Mouse (Mus musculus) kidney, postnatal 0 days (tissue): ENCODE measurements around the gene Tcirg1. TPM values are rescaled to one million over a fixed set of nuclear protein-coding genes. Genes with fewer than 3 reads are reported as not detected.
A peak's percentile ranks its signal among the peaks of the same experiment; 100 is the strongest.

Experiments
- ATAC-seq: fragments of 200-750 bp; cut with Nextera tagmentation; replicated peaks from 2 replicates; pipeline ENCODE4 v1.8.0; 2017; ENCODE audit warnings: low read depth, moderate number of reproducible peaks, moderate TSS enrichment, moderate library complexity; ENCODE audit not compliant: low FRiP score
- DNase-seq: peaks from one replicate; pipeline ENCODE4 v3.0.0-alpha.2; 2016; ENCODE audit warnings: low spot score
- H3K27ac ChIP-seq: fragments of 300-500 bp; sonication (generic); 2 replicates; pipeline ENCODE4 v1.5.1; 2014; ENCODE audit warnings: mild to moderate bottlenecking
- H3K27me3 ChIP-seq: fragments of 300-500 bp; sonication (generic); 2 replicates; pipeline ENCODE4 v1.6.1; 2014; ENCODE audit warnings: low read length, mixed read lengths; ENCODE audit not compliant: insufficient read depth
- H3K36me3 ChIP-seq: fragments of 300-500 bp; sonication (generic); 2 replicates; pipeline ENCODE4 v1.6.1; 2014; ENCODE audit warnings: low read length, mixed read lengths; ENCODE audit not compliant: insufficient read depth
- H3K4me1 ChIP-seq: fragments of 300-500 bp; sonication (generic); replicated peaks from 2 replicates; pipeline ENCODE4 v1.6.1; 2014; ENCODE audit warnings: antibody characterized with exemption, low read length, mixed read lengths; ENCODE audit not compliant: insufficient read depth
- H3K4me2 ChIP-seq: fragments of 300-500 bp; sonication (generic); 2 replicates; pipeline ENCODE4 v1.6.1; 2014; ENCODE audit warnings: mild to moderate bottlenecking, low read length, moderate library complexity, mixed read lengths
- H3K4me3 ChIP-seq: fragments of 300-500 bp; sonication (generic); replicated peaks from 2 replicates; pipeline ENCODE4 v1.5.1; 2014; ENCODE audit warnings: low read depth, low read length
- H3K9ac ChIP-seq: fragments of 300-500 bp; sonication (generic); 2 replicates; pipeline ENCODE4 v1.6.1; 2014; ENCODE audit warnings: low read depth, low read length
- H3K9me3 ChIP-seq: fragments of 300-500 bp; sonication (generic); replicated peaks from 2 replicates; pipeline ENCODE4 v1.6.1; 2016; ENCODE audit warnings: low read length, inconsistent platforms, mixed read lengths
- CTCF ChIP-seq: IDR thresholded peaks from 2 replicates; pipeline ENCODE4 v1.5.1; 2016; ENCODE audit warnings: antibody characterized with exemption, low read depth, mild to moderate bottlenecking, moderate library complexity
- WGBS: fragments of 180-500 bp; shearing (Covaris S2); extraction: QIAGEN DNeasy Blood & Tissue Kit; methylation state at CpG from one replicate; pipeline ENCODE4 v1.1.7; 2014; 5-methylcytosine and 5-hydroxymethylcytosine counted together
- polyA plus RNA-seq: library from polyadenylated mRNA; unstranded; fragments of >200 nt; fragmentation: Nextera tagmentation; extraction: Ambion mirVana; gene quantifications from 2 replicates; pipeline ENCODE4 v1.2.1, GENCODE M21; 2015

Tcirg1 gene
- polyA plus RNA-seq, 1 experiment from 2014 or later, result 33.0 TPM

GRCm38 (mm10) chr19:3895171-3895631, 11.7 kb downstream of the Tcirg1 start:
- ATAC-seq (no peak), DNase-seq (no peak)
- 45% methylated on average over 3 of the region's 3 CpGs for WGBS
- peaks cover 72% of the 10 kb centered on the region for H3K36me3 ChIP-seq
- no peak overlapping the region for H3K4me2 ChIP-seq
- H3K4me3 ChIP-seq, result no peak overlapping the region
- H3K27ac ChIP-seq, result no peak overlapping the region
- H3K9me3 ChIP-seq, result no peaks in the 10 kb centered on the region
- no peak for TF ChIP-seq CTCF
- no peaks in the 10 kb centered on the region for H3K4me1 ChIP-seq
- no peaks in the 10 kb centered on the region for H3K27me3 ChIP-seq
- H3K9ac ChIP-seq, result no peak overlapping the region

- TF ChIP-seq CTCF, result no peak
- Histone ChIP-seq H3K9me3 (no peaks in the 10 kb centered on the region), H3K9ac (no peak overlapping the region), H3K27me3 (no peaks in the 10 kb centered on the region), H3K4me2 (no peak overlapping the region), H3K4me1 (no peaks in the 10 kb centered on the region), H3K4me3 (no peak overlapping the region), H3K27ac (no peak overlapping the region), H3K36me3 (peaks cover 72% of the 10 kb centered on the region)
- whole genome bisulfite sequencing, result 86% methylated on average over 2 of the region's 2 CpGs
- DNase-seq, result no peak
- ATAC-seq, result no peak; the same call in 1 of the 2 replicates
These were observed 12.6 kb downstream of the Tcirg1 start for GRCm38 (mm10) chr19:3894294-3894693.

DNA sequence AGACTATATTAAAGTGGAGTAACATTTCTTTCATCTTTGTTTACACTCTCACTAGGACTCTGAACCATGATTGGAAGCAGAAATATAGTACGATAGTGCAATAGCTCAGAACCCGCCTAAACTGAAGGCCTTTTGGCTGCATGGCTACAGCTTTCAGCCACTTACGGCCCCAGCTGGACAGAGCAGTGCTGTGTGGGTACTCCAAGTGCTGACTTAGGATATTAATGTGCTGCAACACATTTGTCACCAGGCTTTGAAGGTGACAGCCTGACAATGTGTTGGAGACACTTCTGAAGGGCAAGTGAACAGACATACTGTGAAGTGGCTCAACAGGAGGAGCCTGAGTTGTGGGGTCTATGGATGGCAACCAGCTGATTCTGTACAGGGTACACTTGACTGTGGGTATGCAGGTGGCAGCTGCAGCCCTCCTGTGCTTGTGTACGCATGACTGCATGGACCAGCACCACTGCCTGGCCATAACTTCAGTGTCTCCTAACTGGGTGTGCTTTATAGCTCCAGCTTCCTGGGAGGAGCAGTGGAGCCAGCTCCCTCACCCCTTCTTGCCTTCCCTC, 13.3 kb downstream of the Tcirg1 start:
- no peak for ATAC-seq
- Histone ChIP-seq H3K36me3 (peaks cover 76% of the 10 kb centered on the region), H3K4me3 (no peak overlapping the region), H3K9ac (no peak overlapping the region), H3K9me3 (no peaks in the 10 kb centered on the region), H3K27me3 (no peaks in the 10 kb centered on the region), H3K4me2 (no peak overlapping the region), H3K27ac (no peak overlapping the region), H3K4me1 (no peaks in the 10 kb centered on the region)
- DNase-seq, result no peak
- TF ChIP-seq CTCF, result no peak
- 86% methylated on average over 4 of the region's 4 CpGs for WGBS

GRCm38 (mm10) chr19:3890181-3890580, 16.8 kb downstream of the Tcirg1 start:
- Histone ChIP-seq H3K4me3 (no peak overlapping the region), H3K27ac (no peak overlapping the region), H3K9me3 (no peaks in the 10 kb centered on the region), H3K27me3 (no peaks in the 10 kb centered on the region), H3K4me2 (no peak overlapping the region), H3K36me3 (peaks cover 65% of the 10 kb centered on the region), H3K4me1 (no peaks in the 10 kb centered on the region), H3K9ac (no peak overlapping the region)
- ATAC-seq (no peak), DNase-seq (peak; percentile 44)
- peak; percentile 66 for TF ChIP-seq CTCF
- 76% methylated on average over 8 of the region's 8 CpGs for WGBS

DNA sequence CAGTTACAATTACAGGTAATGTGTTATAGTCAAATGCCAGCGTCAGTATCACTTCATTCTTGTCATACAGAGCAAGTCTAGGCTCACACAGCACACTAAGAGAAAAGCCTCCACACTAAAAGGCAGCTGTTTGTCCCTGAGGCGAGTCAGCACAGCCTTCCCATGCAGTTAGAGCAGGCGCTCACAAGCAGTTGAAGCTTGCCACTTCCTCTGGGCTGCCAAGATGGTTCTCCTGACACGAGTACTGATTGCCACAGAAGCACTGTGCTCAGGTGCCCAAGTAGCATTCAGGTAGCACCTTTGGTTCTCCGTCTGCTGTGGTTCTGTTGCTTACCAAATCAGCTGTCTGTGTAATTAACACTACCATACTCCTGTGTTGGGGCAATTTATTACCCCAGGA, 17.8 kb downstream of the Tcirg1 start:
- no peak overlapping the region for H3K4me3 ChIP-seq
- TF ChIP-seq CTCF, result no peak
- no peak overlapping the region for H3K27ac ChIP-seq
- ATAC-seq, result no peak
- no peak overlapping the region for H3K4me2 ChIP-seq
- no peaks in the 10 kb centered on the region for H3K4me1 ChIP-seq
- WGBS, result 92% methylated on average over 5 of the region's 5 CpGs
- H3K36me3 ChIP-seq, result peaks cover 58% of the 10 kb centered on the region
- H3K27me3 ChIP-seq, result no peaks in the 10 kb centered on the region
- no peak overlapping the region for H3K9ac ChIP-seq
- DNase-seq, result no peak
- H3K9me3 ChIP-seq, result no peaks in the 10 kb centered on the region

GRCm38 (mm10) chr19:3884325-3884990, 22.5 kb downstream of the Tcirg1 start:
- Histone ChIP-seq H3K27me3 (no peaks in the 10 kb centered on the region), H3K4me3 (no peak overlapping the region), H3K4me2 (no peak overlapping the region), H3K4me1 (no peaks in the 10 kb centered on the region), H3K36me3 (peaks cover 24% of the 10 kb centered on the region), H3K9me3 (no peaks in the 10 kb centered on the region), H3K9ac (no peak overlapping the region), H3K27ac (no peak overlapping the region)
- TF ChIP-seq CTCF, result no peak
- WGBS, result 75% methylated on average over 6 of the region's 6 CpGs
- no peak for ATAC-seq
- no peak for DNase-seq
